Mouse (Mus musculus): ENCODE results near the gene Ccdc177.

Ccdc177 gene

DNA sequence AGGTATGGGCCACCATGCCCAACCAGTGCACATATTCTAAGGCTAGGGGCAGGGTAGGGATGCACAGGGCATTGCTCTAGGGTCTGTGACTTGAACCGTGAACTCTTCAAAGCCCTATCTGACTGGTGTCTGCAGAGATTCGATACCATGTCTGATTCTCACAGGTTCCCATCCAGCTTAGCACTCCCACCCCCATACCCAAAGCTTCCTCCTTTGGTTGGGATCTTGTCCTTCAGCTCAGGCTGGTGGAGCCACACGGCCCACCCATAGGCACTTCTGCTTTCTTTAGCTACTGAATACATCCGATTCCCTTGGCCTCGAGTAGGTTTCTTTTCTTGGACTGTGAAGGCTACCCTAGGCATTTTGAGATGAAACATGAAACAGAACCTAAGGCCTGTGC lies 24.5 kb upstream of the Ccdc177 start:
- DNase-seq (ENCODE audit: low spot score): no peak

DNA sequence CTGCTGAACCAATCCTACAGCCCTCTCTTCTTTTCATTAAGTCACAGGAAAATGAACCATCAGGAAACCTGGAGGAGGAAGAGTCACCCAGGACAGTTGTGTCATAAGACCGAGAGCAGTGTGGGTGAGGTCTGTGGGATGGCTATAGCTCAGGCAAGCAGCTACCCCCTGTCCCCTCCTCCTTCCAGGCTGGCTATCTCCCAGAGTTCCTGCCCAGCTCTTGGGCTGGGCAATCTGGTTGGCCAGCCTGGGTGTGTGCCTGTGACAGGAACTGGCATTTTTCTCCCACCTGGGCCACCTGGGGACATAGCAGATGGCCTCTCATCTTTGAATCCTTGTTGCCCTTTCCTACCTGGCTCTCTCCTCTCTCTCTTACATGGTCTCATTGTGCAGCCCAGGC lies 23.4 kb upstream of the Ccdc177 start:
- no peak for DNase-seq (ENCODE audit: low spot score)

DNA sequence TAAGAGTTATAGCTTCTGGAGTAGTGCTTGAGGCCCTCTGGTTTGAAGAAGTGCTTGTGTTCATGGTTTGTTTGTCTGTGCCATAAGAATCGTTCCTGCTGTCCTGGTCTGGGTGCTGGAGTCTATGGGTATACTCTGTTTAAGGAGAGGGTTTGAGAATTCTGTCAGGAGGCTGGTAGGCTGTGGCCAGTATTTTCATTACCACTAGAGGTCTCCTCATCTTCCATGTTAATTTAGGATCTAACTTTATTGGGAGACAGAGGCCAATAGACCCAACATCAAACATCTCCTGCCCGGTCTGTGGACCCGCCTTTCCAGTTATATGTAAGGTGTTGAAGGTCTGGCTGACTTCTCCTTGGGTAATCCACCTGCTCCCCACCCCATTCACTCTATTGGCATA lies 22.4 kb upstream of the Ccdc177 start:
- DNase-seq (ENCODE audit: low spot score): no peak

DNA sequence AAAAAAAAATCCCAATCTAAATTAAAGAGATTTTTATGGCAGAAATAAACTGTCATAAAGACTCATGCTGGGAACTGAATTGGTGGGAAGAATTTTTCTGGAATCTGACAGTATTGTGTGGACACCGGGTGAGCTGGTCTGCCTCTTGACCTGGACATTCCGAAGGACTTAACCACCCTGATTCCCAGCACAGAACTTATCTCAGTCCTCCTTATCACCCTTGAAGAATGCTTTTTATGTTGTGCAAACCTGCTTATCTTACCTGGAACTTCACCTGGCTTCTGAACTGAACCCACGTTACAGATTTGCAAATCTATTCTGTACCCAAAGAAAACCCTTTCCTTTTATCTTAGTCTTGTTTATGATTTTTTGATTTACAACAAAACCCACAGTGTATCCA lies 21.7 kb upstream of the Ccdc177 start:
- no peak for DNase-seq (ENCODE audit: low spot score)

DNA sequence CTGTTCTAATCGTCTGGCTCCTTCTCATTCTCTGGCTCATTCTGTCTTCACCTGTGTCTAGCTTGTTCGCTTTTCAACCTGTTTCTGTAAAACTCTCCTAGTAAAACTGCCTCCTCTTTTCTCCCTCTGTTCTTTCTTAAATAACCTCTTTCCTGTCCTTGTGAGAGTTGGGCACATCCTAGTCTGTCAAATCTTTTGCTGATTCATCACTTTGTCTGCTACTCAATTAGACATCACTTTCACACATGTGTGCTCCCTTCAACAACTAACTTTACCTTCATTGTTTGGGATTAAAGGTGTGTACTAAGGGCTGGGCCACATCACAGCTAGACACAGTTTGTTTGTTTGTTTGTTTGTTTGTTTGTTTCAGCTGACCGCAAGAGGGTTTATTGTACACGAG lies 19.3 kb upstream of the Ccdc177 start:
- DNase-seq (ENCODE audit: low spot score): no peak

DNA sequence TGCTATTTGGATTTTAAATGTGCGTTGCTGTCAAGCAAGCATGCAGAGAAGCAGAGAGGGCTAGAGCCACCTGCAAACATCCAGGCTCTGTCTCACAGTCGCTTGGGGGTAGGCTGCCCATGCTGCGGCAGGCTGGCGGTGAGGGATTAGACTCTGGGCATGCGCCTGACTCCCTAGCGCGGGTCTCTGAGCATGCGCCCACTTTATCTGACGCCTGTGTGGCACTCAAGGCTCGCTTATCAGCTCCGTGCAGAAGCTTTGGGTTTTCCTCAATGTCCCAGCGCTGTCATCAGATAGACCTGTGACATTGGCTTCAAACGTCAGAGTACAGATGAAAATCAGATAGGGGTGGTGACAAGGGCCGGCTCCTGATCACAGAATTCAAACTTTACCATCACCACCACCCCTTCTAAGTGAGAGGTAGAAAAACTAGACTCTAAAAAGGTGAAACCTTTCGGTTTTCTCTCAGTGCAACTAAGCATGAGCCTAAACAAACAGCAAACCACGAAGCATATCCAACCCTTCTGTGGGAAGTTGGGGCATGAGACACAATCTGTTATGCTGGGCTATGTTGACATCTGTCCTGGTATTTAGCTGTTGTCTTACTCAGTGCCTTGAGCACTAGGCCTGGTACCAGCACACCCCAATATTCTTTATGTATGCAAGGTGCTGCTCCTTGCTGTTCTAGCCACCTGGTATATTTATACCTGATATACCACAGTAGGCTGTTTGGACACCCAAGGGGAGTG lies 17.9 kb upstream of the Ccdc177 start:
- peak; percentile 77 for DNase-seq (ENCODE audit: low spot score)

DNA sequence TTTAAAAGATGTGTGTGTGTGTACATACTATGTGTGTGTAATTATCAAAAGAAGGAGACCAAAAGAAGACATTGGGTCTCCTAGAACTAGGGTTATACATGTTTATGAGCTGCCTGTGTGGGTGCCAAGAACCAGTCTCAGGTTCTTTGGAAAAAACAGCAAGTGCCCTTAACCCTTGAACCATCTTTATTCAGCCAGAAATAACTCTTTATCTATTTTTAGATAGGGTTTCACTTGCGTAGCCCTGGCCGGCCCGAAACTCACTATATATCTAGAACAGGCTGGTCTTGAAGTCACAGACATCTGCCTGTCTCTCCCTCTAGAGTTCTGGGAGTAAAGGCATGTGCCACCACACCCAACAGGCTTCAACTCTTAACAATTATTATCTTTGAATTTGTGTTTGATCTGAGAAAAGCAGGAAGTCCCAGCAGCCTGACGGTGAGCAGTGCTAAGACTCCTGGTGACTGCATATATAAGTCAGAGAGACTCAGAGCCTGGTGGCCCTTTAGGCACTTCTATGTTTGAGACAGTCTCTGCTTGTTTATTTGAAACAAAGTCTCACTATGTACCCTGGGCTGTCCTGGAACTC lies 15.7 kb upstream of the Ccdc177 start:
- no peak for DNase-seq (ENCODE audit: low spot score)

DNA sequence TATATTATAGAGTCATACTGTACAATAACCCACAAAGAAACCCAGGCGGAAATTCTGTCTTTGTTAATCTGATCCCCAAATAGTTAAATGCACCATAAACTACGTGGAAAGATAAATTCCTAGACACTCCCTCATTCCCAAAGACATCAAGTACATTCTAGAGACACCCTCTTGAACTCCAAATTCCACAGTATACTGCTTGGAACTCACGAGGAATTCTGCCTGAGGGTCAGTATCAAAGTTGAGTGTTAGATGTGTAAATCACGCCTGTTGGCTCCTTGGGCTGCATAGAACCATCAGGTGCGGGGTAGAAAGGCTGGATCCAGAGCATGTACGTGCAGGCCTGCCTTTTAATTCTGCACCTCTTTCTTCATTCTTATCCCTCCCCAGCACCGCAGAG lies 14.3 kb upstream of the Ccdc177 start:
- no peak for DNase-seq (ENCODE audit: low spot score)

DNA sequence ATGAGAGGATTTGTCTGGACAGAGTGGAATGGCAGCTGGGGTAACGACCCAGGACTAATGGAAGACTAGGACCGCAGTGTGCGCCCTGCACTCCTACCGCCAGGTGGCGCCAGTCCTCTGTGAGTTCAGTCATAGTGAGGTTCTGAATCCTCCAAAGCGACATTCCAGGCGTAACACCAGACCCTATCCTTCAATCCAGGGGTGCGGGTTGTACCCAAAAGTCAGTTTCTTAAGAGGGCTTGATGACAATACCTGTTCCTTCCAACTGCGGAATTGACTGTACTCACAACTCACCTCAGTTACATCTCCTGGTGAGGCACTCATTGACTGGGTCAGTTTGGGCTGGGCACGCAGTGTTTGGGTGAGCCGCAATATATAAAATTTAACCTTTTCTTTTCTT lies 9.2 kb upstream of the Ccdc177 start:
- DNase-seq (ENCODE audit: low spot score): peak; percentile 76

DNA sequence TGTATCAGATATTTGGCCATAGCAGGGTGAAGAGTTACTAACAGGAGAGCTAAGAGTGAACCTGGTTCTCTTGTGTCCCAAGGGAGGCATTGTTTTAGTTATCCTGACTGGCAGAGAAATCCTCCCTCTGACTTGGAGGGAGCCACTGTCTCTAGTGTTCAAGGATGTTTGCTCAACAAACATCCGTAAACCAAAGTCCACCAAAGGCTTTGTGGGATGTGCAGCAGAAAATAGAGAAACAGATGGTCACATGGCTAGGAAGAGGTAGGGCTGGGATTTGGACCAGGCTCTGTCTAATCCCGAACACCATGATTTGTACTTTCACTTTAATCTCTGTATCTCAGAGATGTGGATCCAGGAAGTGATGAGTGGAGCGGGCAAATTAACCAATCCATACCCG lies 3.6 kb upstream of the Ccdc177 start:
- no peak for DNase-seq (ENCODE audit: low spot score)

DNA sequence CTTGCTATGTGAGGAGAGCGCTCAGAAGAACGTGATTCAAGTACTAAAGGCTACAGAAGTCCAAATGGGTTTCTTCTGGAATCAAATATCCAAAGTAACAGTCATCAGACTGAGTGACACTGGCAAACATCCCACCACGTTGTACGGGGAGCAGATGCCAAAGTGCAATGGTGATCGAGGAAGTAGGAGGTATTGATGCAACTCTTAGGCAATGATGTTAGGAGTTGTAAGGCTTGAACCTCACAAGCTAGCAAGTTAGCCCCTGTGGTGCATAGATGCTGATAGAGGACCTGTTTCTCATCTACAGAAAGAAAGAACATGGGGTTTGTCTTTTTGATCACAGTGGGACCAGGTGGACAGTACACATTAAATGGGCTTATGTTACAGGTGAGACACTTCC lies 2.5 kb upstream of the Ccdc177 start:
- DNase-seq (ENCODE audit: low spot score): no peak

DNA sequence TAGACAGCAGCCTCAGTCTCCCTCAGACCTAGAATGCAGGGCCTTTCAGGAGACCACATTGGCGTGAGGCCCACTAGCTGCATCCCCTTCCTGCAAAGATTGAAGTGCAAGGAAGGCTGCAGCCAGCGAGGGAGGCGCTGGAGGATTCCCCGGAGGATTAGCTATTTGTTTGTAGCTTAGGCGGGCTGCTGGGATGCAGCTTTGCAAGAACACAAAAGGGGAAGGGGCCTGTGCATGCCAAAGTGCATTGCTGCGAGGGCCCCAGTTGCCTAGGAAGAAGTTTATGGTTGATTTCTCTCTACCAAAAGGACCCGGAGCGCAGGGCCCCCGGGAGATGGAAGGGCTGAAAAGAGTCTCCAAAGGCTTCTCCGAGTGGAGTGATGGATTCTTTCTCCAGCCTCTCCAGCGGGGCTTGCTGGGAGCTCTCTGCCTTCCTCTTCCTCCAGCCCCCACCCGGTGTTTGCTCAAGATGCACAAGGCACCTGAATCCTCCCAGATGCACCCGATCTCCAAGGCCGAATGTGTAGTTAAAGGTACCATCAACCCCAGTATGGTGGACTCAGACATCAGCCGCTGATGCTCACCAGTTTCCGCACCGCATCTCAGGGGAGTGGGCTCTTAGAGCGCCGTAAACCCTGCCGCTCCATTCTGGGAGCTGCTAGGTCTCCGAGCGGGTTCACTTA lies 633 bp downstream of the Ccdc177 start:
- DNase-seq (ENCODE audit: low spot score): no peak

DNA sequence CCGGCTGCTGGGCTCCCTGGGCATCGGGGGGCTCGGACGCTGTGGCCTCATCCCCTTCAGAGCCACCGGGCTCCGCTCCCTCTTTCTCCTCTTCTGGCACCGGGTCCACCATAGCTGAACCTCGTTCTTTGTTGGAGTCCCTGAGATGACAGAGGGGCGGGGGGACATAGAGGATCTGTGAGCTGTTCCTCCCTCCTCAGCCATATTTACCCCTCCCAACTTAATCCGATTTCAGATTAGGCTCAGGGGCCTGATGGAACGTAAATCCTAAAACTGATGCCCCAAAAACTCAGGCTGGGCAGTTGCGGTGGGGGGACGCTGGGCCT lies 1.1 kb downstream of the Ccdc177 start:
- no peak for DNase-seq (ENCODE audit: low spot score)

DNA sequence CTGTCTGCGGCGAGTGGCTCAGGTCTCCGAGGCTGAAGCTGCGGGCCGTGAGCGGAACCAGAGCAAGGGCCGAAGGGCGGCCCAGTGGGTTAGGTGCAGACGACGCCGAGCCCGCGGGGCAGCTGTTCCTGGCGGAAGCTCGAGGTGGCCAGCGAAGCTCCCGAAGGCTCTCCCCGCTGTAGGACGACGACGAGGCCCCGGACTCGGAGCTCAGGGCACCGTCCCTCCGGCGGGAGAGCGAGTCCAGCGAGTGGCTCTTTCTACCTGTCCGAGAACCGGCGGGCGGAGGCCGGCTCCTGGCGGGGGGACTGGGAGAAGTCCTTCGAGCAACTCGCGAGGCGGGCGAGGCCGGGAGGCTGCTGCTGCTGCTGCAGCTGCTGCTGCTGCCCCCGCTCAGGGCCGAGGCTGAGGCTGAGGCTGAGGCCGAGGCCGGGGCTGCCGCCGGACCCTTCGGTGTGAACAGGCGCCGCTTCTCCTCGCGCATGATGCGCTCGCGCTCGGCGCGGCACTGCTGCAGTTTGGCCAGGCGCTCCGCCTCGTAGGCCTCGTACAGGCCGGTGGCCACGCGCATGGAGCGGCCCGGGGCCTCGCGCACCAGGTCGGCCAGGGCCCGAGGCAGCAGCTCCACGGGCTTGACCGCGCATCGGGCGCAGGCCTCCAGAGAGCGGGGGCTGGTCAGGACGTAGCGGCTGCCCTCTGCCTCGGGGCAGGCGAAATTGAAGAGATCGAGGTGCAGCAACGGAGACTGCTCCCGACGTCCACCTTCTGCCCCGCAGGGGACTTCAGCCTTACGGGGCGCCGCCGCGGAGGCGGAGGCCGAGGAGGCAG lies 1.7 kb downstream of the Ccdc177 start:
- peak; percentile 6 for DNase-seq (ENCODE audit: low spot score)

DNA sequence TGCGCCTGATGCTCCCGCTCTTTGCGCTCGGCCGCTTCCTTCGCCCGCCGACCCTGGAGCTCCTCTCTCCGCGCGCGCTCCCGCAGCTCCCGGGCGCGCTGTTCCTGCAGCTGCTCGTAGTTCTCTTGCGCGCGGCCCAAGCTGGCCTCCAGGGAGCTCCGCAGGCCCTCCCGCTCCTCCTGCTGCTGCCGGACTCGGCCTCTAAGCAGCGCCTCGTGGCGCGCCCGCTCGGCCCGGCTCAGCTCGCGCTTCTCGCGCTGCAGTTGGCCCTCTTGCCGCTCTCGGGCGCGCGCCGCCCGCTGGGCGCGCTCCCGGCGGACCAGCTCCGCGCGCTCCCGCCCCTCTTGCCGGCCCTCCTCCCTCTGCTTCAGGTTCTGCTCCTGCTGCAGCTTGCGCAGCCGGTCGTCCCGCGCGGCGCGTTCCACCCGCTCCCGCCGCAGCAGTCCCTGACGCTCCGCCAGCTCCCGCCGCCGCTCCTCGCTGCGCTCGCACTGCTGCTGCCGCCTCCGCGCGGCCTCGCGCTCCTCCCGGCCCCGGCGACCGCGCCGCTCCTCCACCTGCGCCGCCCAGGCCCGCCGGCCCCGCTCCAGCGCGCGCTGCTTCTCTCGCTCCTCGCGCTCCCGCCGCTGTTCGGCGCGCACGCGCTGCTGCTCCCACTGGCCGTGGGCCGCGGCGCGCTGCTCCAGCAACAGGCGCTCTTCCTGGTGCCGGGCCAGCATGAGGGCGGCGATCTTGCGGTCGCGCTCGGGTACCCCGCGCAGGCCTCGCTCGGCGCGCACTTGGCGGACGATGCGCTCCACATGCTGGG lies 2.5 kb downstream of the Ccdc177 start:
- peak; percentile 9 for DNase-seq (ENCODE audit: low spot score)

DNA sequence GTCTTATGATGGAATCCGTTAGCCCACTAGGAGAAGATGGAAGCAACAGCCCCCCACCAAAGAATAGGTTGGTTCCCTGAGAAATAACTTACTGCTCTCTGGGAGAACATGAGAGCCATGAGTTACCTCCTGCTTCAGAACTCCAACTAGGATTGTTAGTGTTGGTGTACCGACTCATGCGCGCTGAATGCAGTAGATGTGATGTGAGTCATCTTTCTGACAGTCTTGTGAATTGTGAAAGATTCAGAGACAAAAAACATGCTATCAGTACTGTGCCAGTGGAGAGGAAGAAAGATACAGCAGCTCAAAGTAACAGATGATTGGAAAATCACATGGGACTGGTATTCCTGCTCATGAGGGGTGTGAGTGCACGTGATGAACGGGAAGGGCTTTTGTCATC lies 8.9 kb downstream of the Ccdc177 start:
- no peak for DNase-seq (ENCODE audit: low spot score)

DNA sequence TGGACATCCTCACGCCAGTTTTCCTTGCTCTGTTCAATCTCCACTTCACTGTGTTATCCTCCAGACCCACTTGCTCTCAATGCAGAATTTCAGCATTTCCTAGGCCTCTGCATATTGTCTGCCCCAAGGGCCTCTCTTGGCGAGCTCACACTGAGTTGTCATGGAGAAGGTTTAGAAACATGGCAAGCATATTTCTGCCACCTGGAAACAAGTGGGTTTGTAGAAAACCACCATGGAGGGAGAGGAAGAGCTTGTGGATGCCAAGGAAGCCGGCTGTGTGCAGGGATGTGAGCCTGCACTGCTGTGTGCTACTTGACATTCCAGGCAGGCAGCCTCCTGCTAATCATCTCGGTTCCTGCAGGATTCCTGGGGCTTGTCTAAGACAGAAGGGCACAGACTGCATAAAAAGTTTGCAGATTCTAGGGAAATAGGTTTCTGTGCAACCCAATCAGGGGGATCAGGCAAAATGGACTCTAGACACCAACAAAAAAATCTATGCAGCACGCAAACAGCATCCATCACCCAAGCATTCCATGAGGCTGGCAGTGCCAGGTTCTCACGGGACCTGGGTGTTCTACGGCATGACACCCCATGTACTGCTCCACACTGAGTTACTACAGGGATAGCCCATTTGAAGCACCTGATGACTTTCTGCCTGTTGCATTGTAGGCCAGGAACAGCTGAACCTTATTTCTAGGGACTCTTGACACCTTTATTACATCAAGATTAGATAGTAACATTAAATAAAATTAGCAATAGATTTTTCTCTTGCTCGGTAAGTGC lies 14.3 kb downstream of the Ccdc177 start:
- DNase-seq (ENCODE audit: low spot score): no peak

DNA sequence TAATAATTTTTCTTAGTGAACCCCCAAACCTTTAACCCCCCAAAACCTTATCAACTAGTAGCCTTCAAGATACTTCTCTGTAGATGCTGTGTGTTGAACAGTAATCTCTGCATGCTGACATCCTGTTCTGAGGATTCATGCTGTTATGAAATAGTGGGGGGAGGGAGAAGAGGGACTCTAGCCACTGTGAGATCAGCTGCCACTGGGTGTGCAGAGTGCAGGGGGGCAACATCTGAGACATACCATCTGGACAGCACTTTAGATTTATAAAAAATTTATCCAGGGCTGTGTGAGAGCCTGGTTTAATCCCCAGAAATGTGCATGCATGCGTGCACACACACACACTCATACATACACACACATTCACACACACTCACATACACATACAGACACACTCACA lies 15.9 kb downstream of the Ccdc177 start:
- no peak for DNase-seq (ENCODE audit: low spot score)

DNA sequence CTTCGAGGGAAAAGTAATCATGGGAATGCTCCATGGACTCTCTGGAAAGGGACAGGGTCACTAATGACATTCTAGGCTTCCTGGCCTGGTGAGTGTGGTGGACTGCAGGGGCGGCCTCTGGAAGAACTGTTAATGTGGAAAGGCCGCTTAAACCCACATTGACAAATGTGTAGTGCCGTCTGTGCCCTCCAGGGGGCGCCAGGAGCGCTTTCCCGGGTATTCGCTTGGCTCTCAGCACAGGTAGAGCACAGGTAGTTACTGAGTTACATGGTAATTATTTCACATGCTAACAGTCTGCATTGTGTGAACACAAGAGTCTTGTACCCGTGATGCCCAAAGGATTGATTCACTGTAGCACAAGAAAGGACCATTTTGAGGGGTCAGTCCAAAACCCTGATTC lies 21.0 kb downstream of the Ccdc177 start:
- DNase-seq (ENCODE audit: low spot score): peak; percentile 25

DNA sequence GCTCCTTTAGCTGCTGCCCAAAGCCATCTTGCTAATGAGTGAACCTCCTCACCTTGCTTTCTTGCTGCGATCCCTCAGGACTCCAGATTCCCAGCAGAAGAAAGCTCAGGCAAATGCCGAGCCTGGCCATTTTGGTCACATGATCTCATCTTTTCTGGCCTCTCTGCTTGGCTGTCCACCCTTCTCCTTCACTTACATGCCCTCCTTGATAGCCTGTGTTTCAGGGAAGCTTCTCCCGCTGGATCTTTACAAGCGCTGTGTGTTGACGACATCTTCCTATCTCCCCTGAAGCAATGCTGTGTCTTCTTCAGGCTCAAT lies 23.2 kb downstream of the Ccdc177 start:
- no peak for DNase-seq (ENCODE audit: low spot score)

Data from spleen, adult 12 weeks (tissue).